Mouse (Mus musculus): ENCODE results near the gene Aoc3. TPM values are rescaled to one million over a fixed set of nuclear protein-coding genes. Genes with fewer than 3 reads are reported as not detected.

Aoc3 gene
- polyA plus RNA-seq, 1 experiment = 0.49 TPM

DNA sequence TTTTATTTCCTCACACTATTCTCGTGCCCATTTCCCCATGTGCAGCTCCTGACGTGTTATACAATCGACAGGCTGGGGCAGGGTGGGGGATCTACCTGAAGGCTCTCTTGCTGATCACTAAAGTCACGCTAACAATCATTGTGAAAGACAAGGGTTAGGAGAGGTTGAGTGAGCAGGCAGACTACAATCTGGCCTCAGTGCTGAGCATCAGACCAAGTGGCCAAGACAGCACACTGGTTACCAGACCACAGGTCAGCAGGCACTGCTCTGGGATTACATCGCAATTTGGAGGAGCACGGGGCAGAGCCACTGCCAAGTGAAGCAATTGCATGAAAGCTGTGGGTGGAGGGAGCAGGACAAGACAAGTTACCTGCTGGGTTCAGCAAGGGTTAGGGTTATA, 48.5 kb downstream of the Aoc3 start:
- DNase-seq (ENCODE audit: low read depth) = no peak

GRCm38 (mm10) chr11:101381817-101382216, 51.4 kb downstream of the Aoc3 start:
- DNase-seq (ENCODE audit: low read depth) = peak; percentile 14
- no peak for TF ChIP-seq POLR2A (IDR thresholded peaks at IDR 0.05; ENCODE audit: borderline replicate concordance, extremely low read depth, insufficient read depth, insufficient read length, poor library complexity, severe bottlenecking)
- no peak for TF ChIP-seq CTCF (IDR thresholded peaks at IDR 0.05; ENCODE audit: borderline replicate concordance, extremely low read depth, insufficient read depth, insufficient read length)

More for the DNA sequence above, 48.5 kb downstream of the Aoc3 start:
- TF ChIP-seq CTCF (IDR thresholded peaks at IDR 0.05; ENCODE audit: borderline replicate concordance, extremely low read depth, insufficient read depth, insufficient read length) (no peak), POLR2A (IDR thresholded peaks at IDR 0.05; ENCODE audit: borderline replicate concordance, extremely low read depth, insufficient read depth, insufficient read length, poor library complexity, severe bottlenecking) (no peak)

Other genes with a start within 250 kb of the Aoc3 start
- 49.1 and 77.5 TPM in 2 replicates for gene Coasy, start 248.0 kb upstream of the Aoc3 start, polyA plus RNA-seq (2012; rRNA removed)
- gene Mlx, start 243.3 kb upstream of the Aoc3 start, polyA plus RNA-seq (2012; rRNA removed) = 57.7 and 78.3 TPM in 2 replicates
- 19.4 and 24.2 TPM in 2 replicates for gene Psmc3ip, start 235.2 kb upstream of the Aoc3 start, polyA plus RNA-seq (2012; rRNA removed)
- 79.0 and 82.7 TPM in 2 replicates for gene Retreg3, start 210.7 kb upstream of the Aoc3 start, polyA plus RNA-seq (2012; rRNA removed)
- gene Tubg1, start 210.7 kb upstream of the Aoc3 start, polyA plus RNA-seq (2012; rRNA removed) = 15.5 and 35.5 TPM in 2 replicates
- 25.3 and 30.7 TPM in 2 replicates for gene Tubg2, start 174.7 kb upstream of the Aoc3 start, polyA plus RNA-seq (2012; rRNA removed)
- gene Cntnap1, start 160.1 kb upstream of the Aoc3 start, polyA plus RNA-seq (2012; rRNA removed) = 2.7 and 6.9 TPM in 2 replicates
- 9.5 and 12.0 TPM in 2 replicates for gene Plekhh3, start 159.3 kb upstream of the Aoc3 start, polyA plus RNA-seq (2012; rRNA removed)
- gene Ccr10, start 155.2 kb upstream of the Aoc3 start, polyA plus RNA-seq (2012; rRNA removed) = 0.19 and 0.20 TPM in 2 replicates
- 27.2 and 29.3 TPM in 2 replicates for gene Ezh1, start 104.1 kb upstream of the Aoc3 start, polyA plus RNA-seq (2012; rRNA removed)
- gene Ramp2, start 84.6 kb upstream of the Aoc3 start, polyA plus RNA-seq (2012; rRNA removed) = 67.7 and 79.6 TPM in 2 replicates
- 55.2 and 69.3 TPM in 2 replicates for gene Vps25, start 76.9 kb upstream of the Aoc3 start, polyA plus RNA-seq (2012; rRNA removed)
- gene Wnk4, start 70.0 kb upstream of the Aoc3 start, polyA plus RNA-seq (2012; rRNA removed) = 4.0 and 5.3 TPM in 2 replicates
- gene Cntd1, start 51.6 kb upstream of the Aoc3 start, polyA plus RNA-seq (2012; rRNA removed) = 0.53 and 0.79 TPM in 2 replicates
- 158 and 159 TPM in 2 replicates for gene Coa3, start 51.5 kb upstream of the Aoc3 start, polyA plus RNA-seq (2012; rRNA removed)
- gene Becn1, start 28.3 kb upstream of the Aoc3 start, polyA plus RNA-seq (2012; rRNA removed) = 102 and 107 TPM in 2 replicates
- gene Psme3, start 14.4 kb upstream of the Aoc3 start, polyA plus RNA-seq (2012; rRNA removed) = 126 and 149 TPM in 2 replicates
- 10.1 and 11.5 TPM in 2 replicates for gene Aoc2, start 5.5 kb upstream of the Aoc3 start, polyA plus RNA-seq (2012; rRNA removed)
- not detected in 2 replicates for gene G6pc, start 37.0 kb downstream of the Aoc3 start, polyA plus RNA-seq (2012; rRNA removed)
- gene Aarsd1, start 87.0 kb downstream of the Aoc3 start, polyA plus RNA-seq (2012; rRNA removed) = 51.3 and 53.6 TPM in 2 replicates
- 3.6 and 3.9 TPM in 2 replicates for gene Gm27029, start 94.2 kb downstream of the Aoc3 start, polyA plus RNA-seq (2012; rRNA removed)
- 29.9 and 31.2 TPM in 2 replicates for gene Rundc1, start 94.5 kb downstream of the Aoc3 start, polyA plus RNA-seq (2012; rRNA removed)
- gene Ptges3l, start 94.7 kb downstream of the Aoc3 start, polyA plus RNA-seq (2012; rRNA removed) = 1.9 and 2.6 TPM in 2 replicates
- gene Rpl27, start 111.7 kb downstream of the Aoc3 start, polyA plus RNA-seq (2012; rRNA removed) = 836 and 1,059 TPM in 2 replicates
- gene Ifi35, start 117.8 kb downstream of the Aoc3 start, polyA plus RNA-seq (2012; rRNA removed) = 2.6 and 3.2 TPM in 2 replicates
- 139 and 205 TPM in 2 replicates for gene Rnd2, start 134.4 kb downstream of the Aoc3 start, polyA plus RNA-seq (2012; rRNA removed)
- 169 and 204 TPM in 2 replicates for gene Vat1, start 135.6 kb downstream of the Aoc3 start, polyA plus RNA-seq (2012; rRNA removed)
- gene Brca1, start 221.3 kb downstream of the Aoc3 start, polyA plus RNA-seq (2012; rRNA removed) = 4.1 and 5.5 TPM in 2 replicates
- 118 and 119 TPM in 2 replicates for gene Nbr1, start 221.5 kb downstream of the Aoc3 start, polyA plus RNA-seq (2012; rRNA removed)

All from brain, embryonic 14.5 days (tissue).